Mouse (Mus musculus) adrenal gland (tissue): Measurements from ENCODE around the gene Gm6871.
"Not testable (repeated sequence)": the region's sequence is repeated elsewhere in the genome, so short reads cannot be mapped to it uniquely, and the experiment has no call there.

Experiments used
- intact Hi-C: fragments of 180-260 bp; cut with DNase I; formaldehyde crosslinking; loops from one replicate; pipeline ENCODE4 v1.15.1; 2025
- long read RNA-seq, 2 experiments: library from polyadenylated mRNA; unstranded; transcript quantifications; one replicate each; pipeline ENCODE4 v2.0.0; 2020; ENCODE audit warnings: borderline replicate concordance in 1 of 2; ENCODE audit not compliant: insufficient replicate concordance in 1 of 2

Gene Gm6871
- long read RNA-seq, experiment 1 = 0 reads
- long read RNA-seq, experiment 2 = 0 reads

DNA sequence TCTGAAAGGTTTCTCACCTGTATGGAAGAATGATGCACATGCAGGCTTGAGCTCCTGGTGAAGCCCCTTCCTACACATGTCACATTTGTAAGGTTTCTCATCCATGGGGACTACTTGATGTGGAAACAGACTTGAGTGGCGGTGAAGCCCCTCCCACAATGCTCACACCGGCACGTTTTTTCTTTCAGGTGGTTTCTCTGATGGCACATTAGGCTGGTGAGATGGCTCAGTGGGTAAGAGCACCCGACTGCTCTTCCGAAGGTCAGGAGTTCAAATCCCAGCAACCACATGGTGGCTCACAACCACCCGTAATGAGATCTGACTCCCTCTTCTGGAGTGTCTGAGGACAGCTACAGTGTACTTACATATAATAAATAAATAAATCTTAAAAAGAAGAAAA, at the start of gene Gm6871:
TSS of gene Gm6871 (minus strand) at position 101 of the 400 bp plus-strand sequence.
- intact Hi-C loops = not testable (repeated sequence)

DNA sequence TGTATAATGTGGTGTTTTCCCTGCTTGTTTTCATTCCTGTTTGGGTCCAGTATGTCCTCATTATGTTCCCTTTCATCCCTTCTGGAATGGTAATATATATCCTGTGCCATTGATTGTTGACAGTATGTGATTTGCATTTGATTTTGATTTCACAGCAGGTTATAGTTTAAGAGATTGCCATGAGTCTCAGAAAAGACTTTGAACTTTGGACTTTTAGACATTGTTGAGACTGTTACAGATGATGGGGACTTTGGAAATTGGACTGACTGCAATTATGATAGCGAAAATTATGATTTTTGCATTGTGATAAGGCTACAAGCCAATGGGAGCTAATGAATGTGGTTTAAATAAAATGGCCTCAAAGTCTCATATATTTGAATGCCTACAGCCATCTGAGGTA, 42.8 kb upstream of the Gm6871 start:
- intact Hi-C loops = not testable (repeated sequence)

DNA sequence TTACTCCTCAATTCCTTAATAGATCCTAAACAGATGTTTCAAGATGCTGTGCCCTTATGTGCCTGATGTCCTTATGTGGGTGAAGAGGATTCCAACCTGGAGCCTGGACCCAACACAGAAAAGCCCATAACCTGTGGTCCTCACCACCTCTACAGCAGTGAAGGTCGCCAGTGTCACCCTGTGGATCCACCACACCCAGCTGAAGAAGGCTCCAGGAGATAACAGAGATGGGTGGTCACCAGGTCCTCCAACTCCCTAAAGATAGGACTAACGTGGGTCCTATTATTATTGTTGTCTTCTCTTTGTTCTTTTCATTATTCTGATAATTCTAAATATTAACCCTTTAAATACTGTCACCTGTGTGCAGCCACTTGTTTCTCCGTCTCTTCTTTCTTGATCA, 38.2 kb upstream of the Gm6871 start:
- intact Hi-C loops = no loop called here

DNA sequence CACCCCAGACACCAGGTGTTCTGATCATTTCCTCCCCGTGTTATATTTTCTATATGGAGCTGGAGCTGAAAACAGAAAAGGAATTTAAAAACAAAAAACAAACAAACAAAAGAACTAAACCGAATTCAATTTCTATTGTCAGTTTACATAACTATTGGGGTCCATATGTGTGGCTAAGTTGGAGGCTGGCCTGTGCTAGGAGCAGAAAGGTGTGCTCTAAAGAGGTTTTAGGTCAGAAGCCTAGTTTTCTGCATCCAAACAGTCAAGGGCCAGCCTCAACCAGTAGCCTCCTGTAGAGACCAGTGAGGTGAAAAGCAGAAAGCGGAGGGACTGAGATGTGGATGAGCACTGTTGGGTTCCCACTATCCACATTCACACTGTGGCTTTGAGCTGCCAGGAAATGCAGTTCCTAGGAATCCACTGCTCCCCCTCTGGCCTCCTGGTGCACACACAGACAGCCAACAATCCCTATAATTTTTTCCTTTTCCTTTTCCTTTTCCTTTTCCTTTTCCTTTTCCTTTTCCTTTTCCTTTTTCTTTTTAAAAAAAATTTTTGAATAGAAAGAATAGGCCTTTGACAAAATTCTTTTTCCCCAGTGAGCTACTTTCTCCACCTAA, 26.6 kb upstream of the Gm6871 start:
- intact Hi-C loops = loop anchor here (2.0 to 10.0 kb wide), 4 partner anchors 33 to 905 kb away; partner anchors contain the start of genes AW146154, Gm20449, Zfp141 and Zfp788

DNA sequence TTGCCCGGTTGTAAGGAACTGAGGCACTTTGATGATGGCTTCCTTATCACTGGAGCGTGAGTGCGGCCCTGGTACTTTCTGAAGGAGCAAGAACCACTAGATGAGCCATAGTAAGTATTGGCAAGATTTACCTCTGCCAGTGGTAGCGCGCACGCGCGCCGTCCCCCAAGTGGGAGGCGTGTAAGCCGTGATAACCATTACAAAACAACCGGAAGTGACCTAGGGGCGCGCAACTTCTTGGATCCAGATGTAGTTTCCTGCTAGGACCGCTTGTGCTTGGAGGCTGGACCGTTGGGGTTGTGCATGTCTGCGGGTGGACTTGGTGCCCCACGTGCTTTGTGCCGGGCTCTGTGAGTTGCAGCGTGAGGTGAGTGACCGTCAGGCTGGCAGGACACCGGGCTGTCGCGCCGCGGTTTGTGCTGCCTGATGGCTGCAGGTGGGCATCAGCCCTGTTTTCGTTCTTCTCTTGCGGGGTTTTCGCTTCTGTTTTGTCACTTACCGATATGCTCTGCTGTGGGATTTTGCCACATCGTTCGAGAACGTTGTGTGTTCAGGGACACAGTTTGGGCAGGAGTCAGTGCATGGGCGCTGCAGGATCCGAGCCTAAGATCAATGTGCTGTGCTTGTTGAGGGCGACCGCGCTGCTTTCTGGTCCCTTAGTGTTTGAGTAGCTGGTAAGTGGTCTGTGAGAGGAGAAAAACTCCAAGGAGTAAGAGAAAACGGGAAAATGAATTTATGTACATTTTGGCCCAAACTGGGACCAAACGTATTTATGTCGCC, 25.8 kb upstream of the Gm6871 start, which contains the start of gene 2610021A01Rik:
TSS of gene 2610021A01Rik (plus strand) at position 197 of the 780 bp plus-strand sequence.
- intact Hi-C loops = loop anchor here (2.0 to 10.0 kb wide), 3 partner anchors 34 to 214 kb away; partner anchors contain the start of genes AW146154, Gm20449 and Zfp788

DNA sequence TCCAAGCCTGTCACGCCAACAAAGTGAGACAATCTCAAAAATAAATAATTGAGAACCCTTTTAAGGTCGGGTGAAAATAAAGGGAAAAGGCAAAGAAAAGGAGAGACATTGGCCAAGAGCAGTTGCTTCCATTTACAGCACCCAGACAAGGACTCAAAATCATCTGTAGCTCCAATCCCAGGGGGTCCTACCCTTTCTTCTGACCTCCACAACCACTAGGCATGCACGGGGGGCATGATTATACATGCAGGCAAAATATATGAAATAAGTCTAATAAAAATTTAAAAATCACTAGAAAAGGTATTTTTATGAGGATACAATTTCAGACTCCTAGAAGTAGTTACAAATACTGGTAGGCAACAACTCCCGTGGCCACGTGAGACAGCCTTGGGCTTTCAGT, 25.2 kb upstream of the Gm6871 start:
- intact Hi-C loops = loop anchor here (2.0 to 10.0 kb wide), 3 partner anchors 34 to 214 kb away; partner anchors contain the start of genes AW146154, Gm20449 and Zfp788

DNA sequence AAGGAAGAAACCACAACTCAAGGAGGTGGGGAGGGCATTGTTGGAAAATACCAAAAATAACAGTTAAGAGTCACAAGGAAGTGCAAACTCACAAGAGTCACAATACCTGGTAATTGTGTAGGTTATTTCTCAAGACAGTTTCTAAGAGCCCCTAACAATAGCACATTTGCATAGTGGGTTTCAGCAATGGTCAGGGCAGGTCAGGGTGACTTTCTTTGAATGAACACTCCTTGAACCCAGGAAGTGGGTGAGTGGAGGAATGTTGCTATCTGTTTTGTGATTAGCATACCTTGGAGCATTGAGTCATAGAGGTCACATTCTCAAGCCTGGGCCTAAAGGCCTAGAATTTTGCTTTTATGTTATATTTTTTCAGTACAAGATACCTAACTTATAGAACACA, 14.4 kb upstream of the Gm6871 start:
- intact Hi-C loops = not testable (repeated sequence)

DNA sequence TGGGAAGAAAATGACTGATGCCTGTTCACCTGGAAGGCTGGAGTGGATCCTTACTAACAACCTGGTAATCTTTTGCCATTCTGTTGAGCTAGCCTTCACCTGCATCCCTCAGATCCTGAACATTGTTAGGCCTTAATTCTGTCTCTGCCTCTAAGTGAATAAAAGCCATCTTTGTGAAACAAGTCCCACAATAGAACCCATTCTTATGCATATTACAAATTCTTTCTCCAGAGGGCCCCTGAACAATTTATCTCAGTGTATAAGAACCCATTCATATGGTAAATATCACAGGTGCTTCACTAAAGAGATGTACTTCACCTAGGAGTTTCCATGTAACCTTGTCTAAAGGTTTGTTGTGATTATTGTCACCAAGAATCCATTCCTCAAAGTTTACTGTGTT, 8.6 kb upstream of the Gm6871 start:
- intact Hi-C loops = no loop called here

DNA sequence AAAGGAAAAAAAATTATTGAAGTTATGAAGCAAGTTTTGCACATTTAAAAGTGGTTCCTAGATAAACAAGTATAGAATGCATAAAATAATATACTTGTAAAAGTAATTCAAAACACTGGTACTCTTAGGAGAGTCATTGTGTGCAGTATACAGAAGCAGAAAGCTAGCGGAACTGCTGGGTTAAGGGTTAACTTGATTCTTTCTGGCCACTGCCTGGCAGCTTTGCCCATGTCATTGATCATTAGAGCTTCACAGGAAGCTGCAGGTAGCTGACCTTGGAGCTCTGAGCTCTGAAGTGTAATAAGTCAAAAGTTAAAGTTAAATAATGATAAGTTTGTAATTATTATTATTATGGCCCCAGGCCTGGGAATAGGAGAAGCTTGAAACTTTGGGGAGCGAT, 4.5 kb upstream of the Gm6871 start:
- intact Hi-C loops = no loop called here

DNA sequence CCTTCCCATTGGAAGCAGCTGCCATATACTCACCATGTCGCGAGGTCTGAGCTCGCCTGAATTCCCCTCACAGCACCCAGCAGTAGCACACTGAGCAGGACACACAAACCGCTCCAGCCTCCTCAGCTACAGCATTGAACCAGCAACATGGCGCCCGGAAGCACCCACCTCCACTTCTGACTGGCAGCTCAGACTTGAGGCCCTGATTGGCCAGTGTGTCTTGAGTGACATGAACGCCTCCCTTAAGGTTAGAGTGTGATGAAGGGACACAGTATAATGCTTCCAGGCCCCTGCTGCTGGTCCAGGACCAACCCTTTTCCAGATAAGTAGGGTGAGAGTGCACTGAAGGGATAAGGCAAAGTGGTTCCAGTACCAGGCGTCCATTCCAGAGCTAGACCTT, 12.8 kb downstream of the Gm6871 start:
- intact Hi-C loops = no loop called here

DNA sequence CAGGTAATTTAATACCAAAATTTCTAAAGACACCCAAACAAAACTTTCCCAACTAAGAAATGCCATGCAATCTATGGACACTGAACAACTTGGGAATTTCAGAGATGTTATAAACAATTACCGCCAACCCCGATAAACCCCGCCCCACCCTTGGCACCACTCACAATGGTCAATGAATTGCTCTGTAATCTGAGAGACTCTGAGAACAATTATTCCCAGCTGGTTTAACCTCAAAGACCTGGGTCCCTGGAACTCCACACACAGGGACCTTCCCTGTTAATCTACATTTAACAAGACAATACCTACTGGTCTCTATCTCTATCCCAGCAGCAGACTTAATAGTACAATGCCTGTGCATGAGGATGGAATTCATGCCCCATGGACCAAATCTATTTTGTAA, 60.8 kb downstream of the Gm6871 start:
- intact Hi-C loops = no loop called here

DNA sequence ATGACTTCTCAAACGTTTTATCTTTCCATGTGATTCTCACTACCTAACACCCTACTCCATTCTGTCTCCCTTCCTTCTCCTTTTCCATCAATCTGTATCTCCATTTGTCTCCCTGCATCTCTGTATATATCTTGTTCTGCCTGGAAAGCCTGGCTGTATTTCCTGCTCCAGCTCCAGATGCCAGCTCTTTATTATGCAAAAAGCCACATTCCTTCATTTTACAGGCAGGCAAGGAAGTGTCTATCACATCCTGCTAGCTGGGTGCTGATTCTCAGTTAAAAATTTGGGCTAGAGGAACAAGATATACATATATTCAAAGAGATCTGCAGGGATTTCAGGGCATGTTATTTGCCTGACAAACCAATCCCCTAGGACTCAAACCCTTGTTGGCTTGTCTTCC, 61.3 kb downstream of the Gm6871 start:
- intact Hi-C loops = no loop called here

DNA sequence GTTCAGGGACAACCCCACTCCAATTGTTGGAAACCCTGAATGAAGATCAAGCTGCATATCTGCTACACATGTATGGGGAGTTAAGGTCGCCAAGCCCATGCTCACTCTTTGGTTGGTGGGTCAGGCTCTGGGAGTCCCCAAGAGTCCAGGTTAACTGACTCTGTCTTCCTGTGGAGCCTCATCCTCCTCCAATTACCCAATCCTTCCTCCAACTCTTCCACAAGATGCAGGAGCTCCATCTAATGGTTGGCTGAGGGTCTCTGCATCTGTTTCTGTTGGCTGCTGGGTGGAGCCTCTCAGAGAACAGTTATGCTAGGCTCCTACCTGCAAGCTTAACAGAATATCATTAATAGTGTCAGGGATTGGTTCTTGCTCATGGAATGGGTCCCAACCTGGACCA, 71.1 kb downstream of the Gm6871 start:
- intact Hi-C loops = loop anchor here (5.0 kb wide), 1 partner anchor 130 kb away; the partner anchor contains the start of gene Zfp788

DNA sequence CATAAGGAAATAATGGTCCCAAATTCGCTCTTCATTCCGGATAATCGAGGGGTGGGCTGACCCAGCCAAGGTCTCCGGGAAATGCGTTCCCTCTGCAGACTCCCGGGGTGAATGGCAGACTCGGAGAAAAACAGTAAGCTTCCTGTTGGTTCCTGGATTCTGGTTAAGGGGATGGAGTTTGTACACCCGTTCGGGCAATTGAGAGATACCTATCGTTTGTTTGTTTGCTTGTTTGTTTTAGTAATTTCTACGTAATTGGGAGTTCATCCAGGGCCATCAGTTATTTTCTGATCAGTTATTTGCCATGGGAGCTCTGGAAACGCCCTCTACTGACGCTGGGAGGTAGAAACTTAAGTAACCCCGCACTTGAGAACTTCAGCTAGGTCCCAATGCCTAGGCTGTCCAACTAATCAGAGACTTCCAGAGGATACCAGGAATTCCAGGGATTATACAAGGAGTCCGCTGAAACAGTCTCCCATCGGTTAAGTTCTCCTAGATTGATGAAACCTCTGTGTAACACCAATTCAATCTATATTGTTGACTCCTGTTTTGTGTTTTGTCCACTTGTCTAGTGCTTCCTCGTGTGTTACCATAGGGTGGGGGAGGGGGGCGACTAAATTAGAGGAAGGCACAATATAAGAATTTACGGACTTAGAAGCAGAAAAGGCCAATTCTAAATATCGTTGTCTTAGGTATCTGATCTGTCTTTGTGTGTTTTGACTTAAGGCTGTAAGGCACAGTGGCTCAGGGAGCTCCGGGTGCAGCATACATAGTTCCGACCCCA, 73.1 kb downstream of the Gm6871 start:
- intact Hi-C loops = loop anchor here (5.0 kb wide), 1 partner anchor 132 kb away; the partner anchor contains the start of gene Zfp788

DNA sequence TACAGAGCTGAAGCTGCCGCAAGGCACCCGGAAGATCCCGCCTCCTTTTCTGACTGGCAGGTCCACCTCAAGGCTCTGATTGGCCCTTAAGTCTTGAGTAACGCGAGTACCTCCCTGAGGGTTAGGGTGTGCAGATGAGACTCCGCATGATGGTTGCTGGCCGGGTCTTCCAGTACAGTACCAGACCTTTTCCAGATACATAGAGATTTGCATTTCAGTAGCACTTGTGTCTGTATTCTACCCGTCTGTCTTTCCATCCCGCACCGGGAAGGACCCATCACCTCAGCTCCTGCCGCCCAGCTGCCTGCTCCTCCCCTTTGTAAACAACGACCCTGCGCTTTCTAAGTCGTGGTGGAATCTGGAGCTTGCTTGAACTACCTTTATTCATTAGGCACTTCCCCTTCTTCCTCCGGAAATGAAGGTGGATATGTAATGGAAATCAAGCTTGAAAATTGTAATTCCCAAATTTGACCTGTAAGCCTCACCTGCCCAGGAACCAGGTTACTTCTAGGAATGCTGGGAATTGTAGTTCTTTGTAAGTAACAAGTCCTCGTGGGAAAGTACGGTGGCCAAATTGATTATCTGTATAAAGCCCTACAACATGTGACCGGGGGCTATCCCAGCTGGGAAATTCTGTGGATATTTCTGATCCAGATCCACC, 73.9 kb downstream of the Gm6871 start, which contains the start of the genes Gm20449 and AW146154:
TSS of gene Gm20449 (minus strand) at position 29 of the 661 bp plus-strand sequence.
TSS of gene AW146154 (minus strand) at position 502 of the 661 bp plus-strand sequence.
- intact Hi-C loops = loop anchor here (5.0 kb wide), 3 partner anchors 98 to 133 kb away; partner anchors contain the start of genes 2610021A01Rik, AI987944 and Zfp788

DNA sequence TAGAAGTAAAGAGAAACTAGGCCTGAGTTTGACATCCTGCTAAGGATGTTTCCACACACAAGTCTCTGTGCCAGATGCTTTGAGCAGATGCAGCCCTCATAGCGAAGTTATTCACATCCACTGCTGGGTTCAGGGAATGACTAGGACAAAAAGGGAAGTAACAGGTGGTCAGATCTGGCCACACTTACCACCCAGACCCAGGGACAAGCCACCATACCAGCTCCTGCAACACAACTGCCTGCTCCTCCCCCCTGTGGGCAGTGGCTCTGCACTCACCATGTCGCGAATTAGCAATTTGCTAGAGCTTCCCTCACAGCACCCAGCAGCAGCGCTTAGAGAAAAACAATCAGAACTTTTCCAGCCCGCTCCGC, 74.5 kb downstream of the Gm6871 start:
- intact Hi-C loops = loop anchor here (5.0 kb wide), 2 partner anchors 98 to 107 kb away; partner anchors contain the start of genes 2610021A01Rik and AI987944

DNA sequence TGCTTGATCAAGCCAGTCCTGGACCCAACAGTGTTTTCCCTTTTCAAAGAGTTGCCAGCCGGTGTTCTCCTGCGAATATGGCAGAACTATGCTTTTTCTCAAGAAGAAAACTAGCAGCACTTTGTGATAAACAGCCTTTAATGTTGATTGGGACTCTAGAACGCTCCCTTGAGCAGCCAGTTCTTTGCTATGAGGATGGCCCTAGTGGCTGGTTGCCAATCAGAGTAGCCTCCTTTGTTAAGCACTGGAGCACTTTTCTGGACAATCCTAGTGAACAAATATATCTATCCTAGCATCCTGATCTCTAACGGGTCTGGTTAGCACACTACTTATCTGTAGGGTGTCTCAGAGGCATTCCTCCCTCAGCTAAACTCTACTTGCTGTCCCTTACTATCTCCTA, 75.0 kb downstream of the Gm6871 start:
- intact Hi-C loops = loop anchor here (5.0 kb wide), 2 partner anchors 99 to 106 kb away; partner anchors contain the start of genes 2610021A01Rik and AI987944

DNA sequence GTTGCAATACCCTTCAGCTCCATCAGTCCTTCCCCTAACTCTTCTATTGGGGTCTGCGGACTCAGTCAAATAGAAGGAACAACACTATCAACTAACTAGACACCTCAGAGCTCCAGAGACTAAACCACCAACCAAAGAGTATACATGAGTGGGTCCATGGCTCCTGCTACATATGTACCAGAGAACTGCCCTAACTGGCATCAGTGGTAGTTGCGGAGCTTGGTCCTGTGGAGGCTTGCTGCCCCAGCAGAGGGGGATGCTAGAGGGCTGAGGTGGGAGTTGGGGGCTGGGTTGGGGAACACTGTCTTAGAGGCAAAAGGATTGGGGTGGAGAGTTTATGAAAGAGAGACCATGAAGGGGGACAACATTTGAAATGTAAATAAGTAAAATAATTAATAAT, 75.6 kb downstream of the Gm6871 start:
- intact Hi-C loops = loop anchor here (5.0 kb wide), 2 partner anchors 99 to 106 kb away; partner anchors contain the start of genes 2610021A01Rik and AI987944
